Mouse (Mus musculus): ENCODE measurements around the gene Neu2.

Neu2 gene

DNA sequence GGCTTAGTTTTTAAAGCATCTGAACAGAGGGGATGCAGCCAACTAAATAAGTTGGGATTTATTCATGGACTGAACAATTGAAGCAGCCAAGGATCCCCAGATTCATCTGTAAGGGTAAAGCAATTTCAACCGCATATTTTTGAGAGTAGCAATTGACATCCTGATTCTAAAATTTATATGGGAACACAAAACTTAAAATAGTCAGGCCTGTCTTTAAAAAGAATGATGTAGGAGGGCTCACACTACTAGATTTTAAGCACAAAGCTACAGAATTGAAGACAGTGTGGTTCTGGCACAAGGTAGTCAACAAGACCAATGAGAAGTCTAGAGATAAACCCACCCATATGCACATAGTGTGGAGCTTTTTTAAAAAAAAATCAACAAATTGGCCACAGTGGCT, 27.3 kb downstream of the Neu2 start:
- no peak for DNase-seq (ENCODE audit: low read depth, low spot score)

GRCm38 (mm10) chr1:87541614-87542013, 31.9 kb downstream of the Neu2 start:
- DNase-seq (ENCODE audit: low read depth, low spot score): no peak

DNA sequence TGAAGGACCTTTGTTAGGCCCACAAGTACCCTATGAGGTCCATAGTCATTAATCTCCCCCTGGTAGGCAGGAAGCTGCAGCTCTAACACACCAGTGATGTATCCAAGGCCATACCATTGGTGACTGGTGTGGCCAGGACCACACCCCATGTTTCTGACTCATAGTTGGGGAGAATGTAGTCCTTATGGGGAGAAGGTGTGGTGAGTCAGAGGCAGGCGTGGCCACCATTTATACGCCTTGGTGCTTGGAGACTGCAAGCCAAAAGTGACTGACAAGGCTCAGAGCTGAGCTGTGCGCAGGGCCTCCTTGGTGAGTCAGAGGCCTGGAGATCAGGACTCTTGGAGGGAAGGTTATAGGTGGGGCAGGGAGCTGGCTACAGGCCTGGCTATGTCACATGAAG, 41.3 kb downstream of the Neu2 start:
- DNase-seq (ENCODE audit: low read depth, low spot score): no peak

- no peak for DNase-seq (ENCODE audit: low read depth, low spot score)
Measured at GRCm38 (mm10) chr1:87553586-87553985, 43.9 kb downstream of the Neu2 start.

- no peak for DNase-seq (ENCODE audit: low read depth, low spot score)
Measured at GRCm38 (mm10) chr1:87562967-87563366, 53.3 kb downstream of the Neu2 start.

- DNase-seq (ENCODE audit: low read depth, low spot score): no peak
Measured at GRCm38 (mm10) chr1:87565760-87566159, 56.1 kb downstream of the Neu2 start.

- DNase-seq (ENCODE audit: low read depth, low spot score): no peak
Measured at GRCm38 (mm10) chr1:87568398-87568797, 58.7 kb downstream of the Neu2 start.

DNA sequence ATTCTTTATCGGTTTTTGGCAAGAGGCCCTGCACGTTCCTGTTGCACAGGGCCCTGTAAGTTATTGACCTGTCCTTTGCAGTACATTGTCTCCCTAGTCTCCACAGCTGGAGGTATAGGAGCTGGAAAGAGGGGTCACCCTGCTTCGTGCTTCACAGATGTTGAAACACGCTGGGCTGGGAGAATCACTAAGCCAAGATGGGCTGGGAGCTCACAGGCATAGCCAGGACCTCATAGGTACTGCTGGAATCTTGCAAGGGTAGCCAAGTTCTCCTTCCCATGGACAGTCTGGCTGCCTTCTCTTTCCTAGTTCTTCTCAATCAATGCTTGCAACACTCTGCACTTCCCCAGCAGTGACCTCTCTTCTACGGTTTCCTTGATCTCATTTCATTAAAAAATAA, 63.6 kb downstream of the Neu2 start:
- DNase-seq (ENCODE audit: low read depth, low spot score): no peak

DNA sequence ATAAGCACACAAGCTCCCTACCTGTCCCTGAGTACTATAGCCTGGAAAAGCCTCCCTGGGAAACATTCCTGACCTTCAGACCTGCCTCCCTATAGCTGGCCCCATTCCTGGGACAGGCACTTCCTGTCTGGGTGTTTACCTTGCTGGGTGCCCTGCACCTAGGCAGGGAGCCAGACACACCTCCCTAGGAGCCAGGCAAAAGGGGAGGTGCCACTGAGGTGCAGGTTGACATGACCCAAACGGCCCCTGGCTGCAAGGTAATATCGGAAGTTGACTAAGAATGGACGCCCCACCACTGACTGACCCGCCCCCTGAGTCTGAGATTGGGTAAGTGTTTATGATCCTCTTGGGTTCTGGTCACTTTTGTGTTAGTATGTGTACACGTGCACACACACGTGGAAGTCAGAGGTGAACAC, 64.1 kb downstream of the Neu2 start, which contains the start of gene Ngef:
Gene Ngef (minus strand): TSS at position 71 of the 416 bp plus-strand sequence.
- no peak for DNase-seq (ENCODE audit: low read depth, low spot score)

DNA sequence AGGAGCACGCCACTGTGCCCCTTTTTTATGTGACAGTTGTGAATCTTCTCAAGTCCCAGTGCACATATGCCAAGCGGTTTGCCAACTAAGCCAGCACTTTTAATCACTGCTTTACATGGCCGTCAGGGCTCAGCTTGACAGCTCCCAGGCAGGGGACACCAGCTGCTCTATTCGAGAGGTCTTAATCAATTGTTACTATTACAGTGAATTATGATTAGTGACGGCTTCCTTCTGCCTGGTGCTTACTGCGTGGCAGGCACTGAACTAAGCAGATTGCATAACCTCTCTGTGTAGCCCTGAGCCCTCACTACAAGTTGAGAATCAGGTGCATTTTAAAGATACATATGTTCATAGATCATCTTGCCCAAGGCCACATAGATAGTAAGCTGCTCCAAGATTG, 64.7 kb downstream of the Neu2 start:
- no peak for DNase-seq (ENCODE audit: low read depth, low spot score)

DNA sequence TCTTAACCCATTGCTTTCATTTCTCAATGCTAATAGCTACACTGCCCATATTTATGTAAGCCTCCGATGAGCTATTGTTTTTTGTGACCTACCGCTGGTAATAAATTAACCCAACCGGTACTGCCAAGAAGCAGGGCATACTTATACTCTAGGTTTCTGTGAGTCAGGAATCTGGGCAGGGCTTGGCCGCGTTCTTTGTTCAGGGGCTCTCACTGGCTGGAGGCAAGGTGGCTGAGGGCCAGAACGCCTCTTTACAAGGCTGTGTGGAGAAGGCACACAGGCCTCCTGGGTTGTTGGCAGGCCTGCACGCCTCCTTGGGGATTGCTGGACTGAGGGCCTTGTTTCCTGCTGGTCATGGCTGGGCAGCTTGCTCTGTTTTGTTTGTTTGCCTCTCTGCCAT, 65.1 kb downstream of the Neu2 start:
- no peak for DNase-seq (ENCODE audit: low read depth, low spot score)

- no peak for DNase-seq (ENCODE audit: low read depth, low spot score)
Measured at GRCm38 (mm10) chr1:87578965-87579364, 69.3 kb downstream of the Neu2 start.

DNA sequence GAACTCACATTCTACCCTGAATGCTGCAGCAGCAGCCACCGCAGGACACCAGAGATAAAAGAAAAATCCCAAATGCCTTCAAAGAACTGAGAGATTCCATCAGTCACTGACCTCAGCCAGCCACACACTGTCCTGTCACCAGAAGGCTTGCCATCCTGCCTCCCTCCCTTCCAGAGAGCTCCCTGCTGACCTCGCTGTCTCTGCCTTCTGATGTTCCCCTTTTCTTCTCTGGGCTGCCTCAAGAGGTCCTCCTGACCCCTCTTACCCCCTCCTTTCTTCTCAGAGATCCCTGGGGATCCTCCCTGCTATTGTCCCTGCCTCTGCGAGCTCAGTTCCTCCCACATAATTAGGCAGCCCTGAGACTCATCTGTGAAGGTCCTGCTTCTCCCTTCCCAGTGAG, 71.1 kb downstream of the Neu2 start:
- DNase-seq (ENCODE audit: low read depth, low spot score): no peak

- no peak for DNase-seq (ENCODE audit: low read depth, low spot score)
Measured at GRCm38 (mm10) chr1:87589162-87589561, 79.5 kb downstream of the Neu2 start.

- DNase-seq (ENCODE audit: low read depth, low spot score): no peak
Measured at GRCm38 (mm10) chr1:87589980-87590379, 80.3 kb downstream of the Neu2 start.

GRCm38 (mm10) chr1:87594261-87594660, 84.6 kb downstream of the Neu2 start:
- DNase-seq (ENCODE audit: low read depth, low spot score): no peak

DNA sequence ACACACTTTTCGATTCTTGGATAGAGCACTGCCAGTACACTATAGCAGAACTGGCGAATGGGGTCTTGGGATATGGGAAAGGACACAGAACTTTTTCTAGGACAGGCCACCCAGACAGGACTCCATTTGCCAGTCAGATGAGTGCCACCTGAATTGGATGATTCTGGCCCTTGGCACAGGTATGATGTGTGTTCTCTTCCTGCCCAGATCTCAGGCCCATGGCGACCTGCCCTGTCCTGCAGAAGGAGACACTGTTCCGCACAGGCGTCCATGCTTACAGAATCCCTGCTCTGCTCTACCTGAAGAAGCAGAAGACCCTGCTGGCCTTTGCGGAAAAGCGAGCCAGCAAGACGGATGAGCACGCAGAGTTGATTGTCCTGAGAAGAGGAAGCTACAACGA, 85.0 kb downstream of the Neu2 start:
- no peak for DNase-seq (ENCODE audit: low read depth, low spot score)

DNA sequence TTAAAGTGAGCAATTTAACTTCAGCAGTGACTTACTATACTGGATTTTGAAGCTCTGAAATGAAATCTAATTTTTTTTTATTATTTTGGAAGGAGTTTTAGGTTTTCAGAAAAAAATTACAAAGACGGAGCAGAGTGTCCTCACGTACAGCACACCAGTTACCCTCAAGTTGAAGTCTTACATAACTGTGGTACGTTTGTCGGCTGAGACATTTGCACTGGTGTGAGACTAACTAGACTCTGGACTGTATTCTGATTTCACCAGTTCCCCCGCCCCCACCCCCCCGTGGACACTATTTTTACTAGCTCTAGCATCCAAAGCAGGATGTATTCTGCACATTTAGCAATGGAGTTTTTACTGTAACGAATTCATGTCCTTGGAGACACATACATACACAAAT, 90.8 kb downstream of the Neu2 start:
- no peak for DNase-seq (ENCODE audit: low read depth, low spot score)

DNA sequence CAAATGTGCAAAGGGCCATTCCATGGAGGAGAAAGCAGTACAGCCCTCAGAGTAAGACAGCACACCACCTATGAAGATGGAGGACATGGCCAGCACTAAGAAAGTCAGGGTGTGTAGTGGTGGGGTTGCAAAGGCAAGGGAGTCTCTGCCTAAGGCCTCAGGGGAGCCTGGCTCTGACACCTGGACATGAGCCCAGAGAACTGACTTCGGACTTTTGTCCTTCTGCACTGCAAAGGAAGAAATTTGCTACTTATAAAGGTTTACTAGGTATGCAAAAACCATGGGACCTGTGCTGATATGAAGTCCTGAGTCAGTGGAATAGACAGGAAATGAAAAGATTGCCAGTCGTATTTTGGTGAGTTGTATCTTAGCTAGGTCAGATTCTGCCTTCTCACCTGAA, 92.1 kb downstream of the Neu2 start:
- no peak for DNase-seq (ENCODE audit: low read depth, low spot score)

GRCm38 (mm10) chr1:87603389-87603788, 93.7 kb downstream of the Neu2 start:
- no peak for DNase-seq (ENCODE audit: low read depth, low spot score)

DNA sequence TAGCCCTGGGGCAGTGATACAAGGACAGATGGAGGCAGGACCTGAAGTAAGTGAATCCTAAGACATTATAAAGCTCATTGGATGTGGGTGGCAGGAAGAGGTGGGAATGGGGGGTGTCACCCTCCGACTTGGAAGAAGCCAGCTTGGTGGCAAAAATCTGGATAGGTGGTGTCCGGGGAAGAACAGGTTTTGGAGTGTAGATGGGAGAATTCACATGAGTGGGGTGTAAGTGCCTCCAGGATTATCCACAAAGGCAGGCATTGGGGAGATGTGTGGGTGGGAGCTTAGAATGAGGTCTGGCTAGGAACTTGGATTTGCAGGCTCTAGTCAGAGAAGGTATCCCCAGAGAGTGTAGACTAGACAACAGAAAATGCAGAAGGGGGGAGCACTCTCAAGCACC, 95.6 kb downstream of the Neu2 start:
- DNase-seq (ENCODE audit: low read depth, low spot score): no peak

DNA sequence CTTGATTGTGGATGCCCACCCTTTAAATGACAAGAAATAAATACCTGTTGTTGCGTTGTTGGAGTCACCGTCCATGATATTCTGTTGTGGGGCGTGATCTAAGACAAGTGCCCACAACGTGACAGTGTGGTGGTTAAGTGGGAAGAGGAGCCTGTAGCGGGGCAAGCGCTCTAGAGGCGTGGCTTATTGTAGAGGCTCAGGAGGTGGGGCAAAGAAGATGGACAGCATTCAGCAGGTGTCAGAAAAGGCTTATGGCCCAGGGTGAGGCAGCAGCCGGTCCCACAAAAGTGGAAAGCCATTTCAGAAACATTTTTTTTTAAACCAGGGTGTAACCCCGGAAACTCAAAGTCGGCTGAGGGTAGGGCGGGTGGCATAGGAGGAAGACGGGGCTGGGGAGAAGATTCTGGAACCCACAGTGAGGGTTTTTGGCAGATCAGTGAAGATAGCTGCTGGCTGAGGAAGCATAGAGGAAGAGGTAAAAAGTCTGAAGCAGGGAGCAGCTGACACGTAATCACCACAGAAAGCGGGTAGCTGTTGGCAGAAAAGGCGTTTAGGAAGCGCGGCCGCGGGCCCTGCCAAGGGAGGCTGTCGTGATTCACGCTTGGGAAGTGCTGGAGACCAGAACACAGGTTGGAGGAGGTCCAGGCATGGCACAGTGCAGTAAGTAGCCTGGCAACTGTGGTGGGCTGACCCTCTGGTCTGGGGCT, 97.8 kb downstream of the Neu2 start:
- peak; percentile 54 for DNase-seq (ENCODE audit: low read depth, low spot score)

- DNase-seq (ENCODE audit: low read depth, low spot score): no peak
Measured at GRCm38 (mm10) chr1:87608416-87609046, 98.8 kb downstream of the Neu2 start.
